Mouse (Mus musculus) splenic B cell, adult 2 months (primary cell): ENCODE data around the gene Phxr2.

Source experiments
- DNase-seq: peaks from one replicate; pipeline ENCODE4 v3.0.0-alpha.2; 2011; ENCODE audit warnings: low read depth, low spot score
- H3K27me3 ChIP-seq: 2 replicates; pipeline ENCODE4 v1.6.1; 2012; ENCODE audit warnings: mild to moderate bottlenecking, low read length, moderate library complexity, mixed read lengths; ENCODE audit not compliant: control insufficient read depth, poor library complexity, insufficient read depth, severe bottlenecking
- H3K36me3 ChIP-seq: 2 replicates; pipeline ENCODE4 v1.6.1; 2012; ENCODE audit warnings: mild to moderate bottlenecking, low read length, moderate library complexity, mixed read lengths; ENCODE audit not compliant: control insufficient read depth, poor library complexity, insufficient read depth, severe bottlenecking

The Phxr2 gene

DNA sequence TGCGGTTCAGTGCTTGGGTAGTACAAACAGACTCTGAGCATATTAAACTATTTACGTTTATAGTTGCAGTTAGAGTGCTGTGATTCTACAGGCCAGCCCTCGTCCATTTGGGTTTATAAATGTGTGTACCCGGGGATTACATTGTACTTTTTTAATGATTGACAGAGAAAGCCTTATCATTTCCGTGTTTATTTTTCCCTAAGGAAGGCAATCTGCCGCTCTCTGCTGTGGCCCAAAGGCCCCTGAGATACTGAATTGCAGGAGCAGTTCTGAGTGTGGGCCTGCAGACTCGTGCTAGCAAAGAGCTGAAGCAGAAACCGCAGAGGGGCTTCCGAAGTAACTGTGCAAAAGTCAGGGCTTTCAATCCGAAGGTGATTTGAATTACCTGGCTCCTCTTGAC is 8.2 kb downstream of the Phxr2 start:
- no peaks in the 10 kb centered on the region for H3K27me3 ChIP-seq
- DNase-seq: no peak
- no peaks in the 10 kb centered on the region; the same call in none of the 2 replicates for H3K36me3 ChIP-seq

DNA sequence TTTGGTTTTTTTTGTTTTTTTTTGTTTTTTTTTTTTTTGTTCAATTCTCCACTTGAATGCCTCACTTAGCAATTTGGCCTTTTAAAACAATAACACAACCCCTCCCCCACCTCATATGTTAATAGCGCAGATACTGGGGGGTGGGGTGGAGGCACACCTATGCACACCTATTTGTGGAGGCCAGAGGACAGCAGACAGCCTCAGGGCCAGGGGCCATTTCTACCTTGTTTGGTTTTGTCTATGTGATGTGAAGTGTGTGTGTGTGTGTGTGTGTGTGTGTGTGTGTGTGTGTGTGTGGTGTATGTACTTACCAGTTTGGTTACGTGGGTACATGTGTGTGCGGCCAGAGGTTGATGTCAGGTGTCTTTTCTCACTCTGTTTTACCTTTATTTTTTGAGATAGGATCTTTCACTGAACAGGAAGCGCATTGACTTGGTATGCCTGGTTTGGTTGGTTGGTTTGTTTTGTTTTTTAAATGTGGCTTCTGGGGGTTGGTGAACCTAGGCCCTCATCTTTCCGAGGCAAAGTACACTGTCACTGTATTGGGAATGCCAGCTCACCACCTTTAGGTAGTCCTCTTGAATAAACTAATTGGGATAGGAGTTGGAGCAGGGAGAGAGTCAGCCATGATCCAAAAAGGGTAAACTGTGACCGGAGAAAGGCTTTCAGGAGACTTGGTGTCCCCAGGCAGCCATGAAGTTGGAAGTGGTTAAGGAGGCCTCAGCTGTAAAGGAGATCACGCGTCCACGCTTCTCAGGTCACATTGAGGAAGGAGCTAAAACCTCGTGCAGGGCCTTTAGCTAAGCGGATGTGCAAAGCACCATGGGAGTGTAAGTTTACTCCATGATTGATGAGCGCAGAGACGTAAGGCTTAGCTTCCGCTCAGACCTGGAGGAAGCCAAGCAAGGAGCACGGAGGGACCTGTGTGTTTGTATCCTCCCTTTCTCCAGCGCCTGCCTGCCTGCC is 9.2 kb downstream of the Phxr2 start:
- Histone ChIP-seq H3K27me3 (no peaks in the 10 kb centered on the region), H3K36me3 (no peaks in the 10 kb centered on the region; the same call in none of the 2 replicates)
- DNase-seq: no peak

DNA sequence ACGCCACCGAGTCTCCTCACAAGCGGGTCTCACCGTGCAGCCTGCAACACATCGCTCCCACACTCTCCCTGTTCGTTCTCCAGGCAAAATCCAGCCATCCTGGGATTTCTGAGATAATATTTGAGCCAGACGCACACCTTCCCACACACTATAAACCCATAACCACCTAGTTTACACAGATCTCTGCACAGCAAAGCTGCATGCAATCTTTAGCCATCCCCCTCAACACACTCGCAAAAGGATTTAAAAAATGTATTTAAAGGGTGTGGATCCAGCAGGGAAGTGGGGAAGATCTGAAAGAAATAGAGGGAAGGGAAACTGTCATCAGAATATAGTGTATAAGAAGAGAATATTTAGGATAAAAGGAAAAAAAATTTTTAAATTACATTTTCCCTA is 9.9 kb downstream of the Phxr2 start:
- Histone ChIP-seq H3K36me3 (no peaks in the 10 kb centered on the region; the same call in none of the 2 replicates), H3K27me3 (no peaks in the 10 kb centered on the region)
- no peak for DNase-seq

DNA sequence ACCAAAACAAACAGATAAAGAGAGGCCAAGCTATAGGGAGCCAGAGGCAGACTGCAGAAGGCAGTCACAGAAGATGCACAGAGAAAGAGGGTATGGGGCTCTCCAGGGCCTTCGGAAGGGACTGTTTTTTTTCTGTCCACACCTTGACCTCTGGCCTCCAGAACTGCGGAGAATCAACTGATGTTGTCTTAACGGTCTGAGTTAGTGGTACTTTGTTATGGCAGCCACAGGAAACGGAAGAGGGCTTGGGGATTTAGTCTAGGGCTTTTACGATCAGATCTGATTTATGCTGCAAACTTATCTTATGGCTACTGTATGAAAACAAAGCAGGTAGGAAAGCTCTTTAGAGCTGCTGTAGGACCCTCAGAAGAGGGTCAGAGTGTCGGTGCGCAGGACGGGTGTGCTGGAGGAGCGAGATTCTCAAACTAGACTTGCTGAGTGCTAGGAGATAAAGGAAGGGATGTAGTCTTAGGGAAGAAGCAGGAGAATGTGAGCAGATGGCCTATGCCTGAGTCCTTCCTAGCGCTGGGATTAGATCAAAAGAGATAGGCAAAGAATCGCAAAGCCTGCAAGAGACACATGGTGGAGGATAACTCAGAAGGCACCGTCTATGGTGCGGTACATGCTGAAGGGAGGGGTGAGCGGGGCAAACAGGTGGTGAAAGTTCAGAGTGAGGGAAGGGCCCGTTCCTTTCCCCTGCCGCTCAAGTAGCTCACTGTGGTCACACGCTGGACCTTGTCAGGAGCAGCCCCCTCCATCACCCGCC is 10.5 kb downstream of the Phxr2 start:
- no peak for DNase-seq
- Histone ChIP-seq H3K27me3 (no peaks in the 10 kb centered on the region), H3K36me3 (peaks cover 1% of the 10 kb centered on the region)

DNA sequence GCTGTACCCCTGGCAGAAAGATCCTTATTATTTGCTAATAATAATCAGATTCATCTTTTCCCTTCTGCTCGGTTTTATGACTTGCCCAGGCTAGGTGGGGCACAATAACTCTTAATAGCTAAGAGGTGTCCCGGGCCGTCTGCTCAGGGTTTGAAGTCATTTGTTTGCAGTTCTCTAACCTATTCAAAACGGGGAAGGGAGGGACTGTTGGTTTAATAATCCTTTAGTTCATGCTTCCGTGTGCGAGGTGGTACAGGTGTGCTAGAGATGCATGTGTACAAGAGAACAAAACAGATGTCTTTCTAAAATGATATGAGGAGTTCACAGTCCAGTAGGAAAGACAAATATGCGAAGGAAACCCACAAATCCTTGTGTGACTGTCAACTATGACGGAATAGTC is 11.8 kb downstream of the Phxr2 start:
- peaks cover 4% of the 10 kb centered on the region for H3K36me3 ChIP-seq
- no peak for DNase-seq
- no peaks in the 10 kb centered on the region for H3K27me3 ChIP-seq

DNA sequence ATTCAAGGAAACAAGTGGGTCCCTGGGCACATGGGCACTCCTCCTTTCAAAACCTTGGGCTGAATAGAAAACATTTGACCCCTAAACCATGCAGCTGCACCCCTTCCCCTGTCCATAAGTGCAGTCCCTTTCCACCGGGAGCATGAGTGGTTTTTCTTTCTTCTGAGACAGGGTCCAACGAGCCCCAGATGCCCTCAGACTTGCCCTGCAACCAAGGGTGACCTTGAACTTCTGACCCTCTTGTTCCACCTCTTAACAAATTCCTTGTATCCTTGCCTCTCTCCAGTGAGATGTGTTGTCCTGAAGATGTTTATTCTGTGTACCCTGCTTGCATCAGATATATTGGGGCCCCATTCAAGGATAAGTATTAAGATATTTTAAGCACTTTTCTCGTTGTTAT is 12.6 kb downstream of the Phxr2 start:
- Histone ChIP-seq H3K36me3 (peaks cover 4% of the 10 kb centered on the region), H3K27me3 (no peaks in the 10 kb centered on the region)
- DNase-seq: no peak

DNA sequence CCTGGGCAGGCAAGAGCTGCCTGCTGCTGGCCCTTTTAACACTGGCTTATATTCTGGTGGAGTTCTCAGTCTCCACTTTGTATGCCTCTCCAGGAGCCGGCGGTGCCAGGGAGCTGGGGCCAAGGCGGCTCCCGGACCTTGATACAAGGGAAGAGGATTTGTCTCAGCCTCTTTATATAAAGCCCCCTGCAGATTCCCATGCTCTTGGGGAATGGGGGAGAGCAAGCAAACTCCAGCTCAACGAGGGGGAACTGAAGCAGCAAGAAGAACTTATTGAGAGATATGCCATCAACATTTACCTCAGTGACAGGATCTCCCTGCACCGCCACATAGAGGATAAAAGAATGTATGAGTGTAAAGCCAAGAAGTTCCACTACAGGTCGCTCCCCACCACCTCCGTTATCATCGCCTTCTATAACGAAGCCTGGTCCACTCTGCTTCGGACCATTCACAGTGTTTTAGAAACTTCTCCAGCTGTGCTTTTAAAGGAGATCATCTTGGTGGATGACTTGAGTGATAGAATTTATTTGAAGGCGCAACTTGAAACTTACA is 17.6 kb downstream of the Phxr2 start:
- no peak for DNase-seq

DNA sequence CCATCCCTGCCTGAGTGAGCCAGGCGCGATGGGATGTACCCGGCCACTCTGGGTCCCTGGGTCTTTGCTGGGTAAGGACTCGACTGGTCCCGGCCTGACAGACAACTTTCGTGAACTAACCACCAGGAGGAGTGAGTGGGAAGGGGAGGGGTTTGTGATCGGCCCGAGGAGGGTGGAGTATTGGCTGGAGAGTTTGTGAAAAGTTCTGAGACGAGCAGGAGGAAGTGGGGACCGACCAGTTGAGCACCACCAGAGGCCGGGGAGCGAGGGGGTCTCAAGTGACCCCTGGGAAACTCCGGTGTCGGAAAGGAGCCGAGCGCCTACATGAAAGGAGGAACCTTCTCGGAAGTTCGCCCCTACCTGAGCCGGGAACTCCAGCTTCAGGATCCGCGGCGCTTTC is 18.2 kb downstream of the Phxr2 start, which contains the start of gene Galnt4:
Galnt4 (plus strand) TSS at position 196 of the 400 bp plus-strand sequence.
- Histone ChIP-seq H3K27me3 (no peaks in the 10 kb centered on the region), H3K36me3 (0 out of 2 replicates have a peak, but pooled peaks cover 4% of the 10 kb centered on the region)
- DNase-seq: peak; percentile 90

More for the DNA sequence above, 17.6 kb downstream of the Phxr2 start:
- Histone ChIP-seq H3K36me3 (0 out of 2 replicates have a peak, but pooled peaks cover 4% of the 10 kb centered on the region), H3K27me3 (no peaks in the 10 kb centered on the region)

DNA sequence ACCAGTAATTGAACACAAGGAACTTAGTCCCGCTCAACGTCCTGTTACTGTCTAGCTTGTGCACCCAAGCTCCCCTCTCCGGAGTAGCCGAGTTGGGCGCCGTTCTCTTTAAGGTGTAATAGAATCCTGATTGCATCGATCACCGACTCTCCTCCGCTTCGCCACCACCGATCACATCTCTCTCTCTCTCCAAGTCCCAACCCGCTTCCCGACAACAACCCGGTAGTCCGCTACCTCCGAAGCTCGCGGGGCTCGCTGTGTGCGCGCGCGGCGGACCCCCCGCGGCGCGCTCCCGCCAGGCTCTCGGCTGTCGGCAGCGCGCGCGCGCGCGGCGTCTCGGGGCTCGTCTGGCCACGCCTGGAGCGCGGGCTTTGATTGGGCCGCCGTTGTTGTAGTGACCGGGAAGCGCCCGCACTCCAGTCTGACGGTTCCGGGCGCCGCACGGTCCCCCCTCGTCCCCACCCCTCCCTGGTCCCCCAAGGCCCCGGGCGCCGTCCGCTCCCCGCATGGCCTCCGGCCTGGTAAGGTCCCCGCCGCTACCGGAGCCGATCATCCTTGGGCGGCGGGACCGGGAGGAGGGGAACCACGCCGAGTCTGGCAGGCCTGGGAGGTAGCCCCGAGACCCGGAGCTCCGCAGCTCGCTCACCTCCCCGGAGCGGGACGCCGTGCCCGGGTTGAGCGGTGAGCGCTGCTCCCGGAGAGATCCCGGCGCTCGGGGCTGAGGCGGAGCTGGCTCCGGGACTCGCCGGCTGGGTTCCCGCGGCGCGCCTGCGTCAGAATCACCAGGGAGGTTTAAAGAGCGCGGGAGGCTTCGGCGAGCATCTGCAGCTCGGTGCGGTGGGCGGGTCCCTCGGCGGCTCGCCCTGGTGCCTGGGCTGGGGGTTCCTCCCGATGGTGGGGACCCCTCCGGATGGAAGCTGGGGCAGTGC is 19.2 kb downstream of the Phxr2 start, which contains the start of gene Poc1b:
Poc1b (plus strand) TSS at position 334 of the 929 bp plus-strand sequence.
- peak; percentile 78 for DNase-seq
- 0 out of 2 replicates have a peak, but pooled peaks cover 4% of the 10 kb centered on the region for H3K36me3 ChIP-seq

DNA sequence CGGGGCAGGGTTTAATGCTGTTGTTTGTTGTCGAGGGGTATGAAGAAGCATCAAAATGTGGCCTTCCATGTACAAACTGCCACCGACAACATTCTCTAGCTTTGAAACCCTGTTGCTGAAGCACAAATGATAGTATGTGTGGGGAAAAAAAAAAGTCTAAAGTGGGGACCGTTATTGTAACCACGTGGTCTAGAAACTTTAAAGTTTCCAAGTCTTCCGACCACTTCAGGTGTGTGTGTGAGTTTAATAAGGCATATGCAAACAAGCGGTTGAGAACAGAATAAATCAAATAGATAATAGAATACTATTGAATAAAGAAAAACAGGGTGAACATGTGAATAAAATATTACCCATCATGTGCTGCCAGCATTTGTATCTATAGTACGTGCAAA is 19.8 kb downstream of the Phxr2 start:
- H3K27me3 ChIP-seq: no peaks in the 10 kb centered on the region
- DNase-seq: no peak
- 0 out of 2 replicates have a peak, but pooled peaks cover 4% of the 10 kb centered on the region for H3K36me3 ChIP-seq

More for the DNA sequence above, 19.2 kb downstream of the Phxr2 start, which contains the start of gene Poc1b:
- H3K27me3 ChIP-seq: no peaks in the 10 kb centered on the region

DNA sequence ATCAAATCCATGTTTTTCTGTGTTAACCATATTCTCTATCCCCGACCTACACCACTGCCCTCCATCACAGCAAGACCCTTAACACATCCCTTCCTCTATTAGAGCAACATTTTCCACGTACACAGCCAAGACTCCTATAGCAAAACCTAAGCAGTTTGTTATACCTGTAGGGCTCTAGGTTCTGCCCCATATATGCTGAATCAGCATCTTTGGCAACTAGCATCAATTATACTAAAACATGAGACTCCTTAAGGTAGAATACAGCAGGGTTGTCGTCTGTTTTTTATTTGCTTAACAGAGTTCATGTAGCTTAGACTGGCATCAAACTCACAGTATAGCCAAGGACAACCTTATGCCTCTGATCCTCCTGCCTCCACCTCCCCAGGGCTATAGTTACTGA is 20.6 kb downstream of the Phxr2 start:
- Histone ChIP-seq H3K36me3 (0 out of 2 replicates have a peak, but pooled peaks cover 3% of the 10 kb centered on the region), H3K27me3 (no peaks in the 10 kb centered on the region)
- no peak for DNase-seq

DNA sequence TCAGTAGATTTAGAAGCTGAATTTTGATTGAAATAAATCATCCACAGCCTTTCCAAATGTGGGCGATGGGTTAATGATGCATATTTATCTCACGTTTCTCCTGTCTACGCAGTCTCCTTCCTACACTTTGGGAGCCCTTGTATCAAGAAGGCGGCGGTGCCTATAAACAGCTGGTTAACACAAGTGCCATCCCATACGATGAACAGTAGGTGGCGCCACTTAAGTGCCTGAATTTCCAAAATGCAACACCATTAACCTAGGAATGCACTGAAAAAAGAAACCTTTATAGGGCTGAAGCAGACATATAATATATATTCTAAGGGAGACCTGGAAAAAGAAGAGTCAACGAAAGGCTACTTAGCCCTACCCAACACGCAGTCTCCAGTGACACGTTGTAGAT is 28.8 kb downstream of the Phxr2 start:
- peak; percentile 78 for DNase-seq
- H3K27me3 ChIP-seq: no peaks in the 10 kb centered on the region

DNA sequence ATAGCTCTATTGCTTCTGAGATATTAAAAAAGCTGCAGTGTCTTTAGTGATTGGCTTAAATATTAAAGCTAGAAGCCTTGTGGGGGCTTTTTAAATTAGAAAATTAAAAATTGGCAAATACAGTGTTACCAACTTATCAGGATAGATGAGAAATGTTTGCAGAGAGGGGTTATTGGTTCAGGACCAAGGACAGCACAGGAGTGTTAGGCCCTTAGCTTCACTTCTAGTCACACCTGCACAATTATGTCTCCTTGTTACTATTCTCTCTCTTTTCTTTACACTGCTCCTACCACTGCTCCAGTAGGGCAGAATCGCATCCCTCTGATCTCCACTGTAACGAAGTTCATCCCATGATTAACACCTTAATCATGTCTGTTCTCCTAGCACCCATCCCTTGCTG is 31.0 kb downstream of the Phxr2 start:
- Histone ChIP-seq H3K36me3 (no peaks in the 10 kb centered on the region), H3K27me3 (no peaks in the 10 kb centered on the region)
- DNase-seq: no peak

More for the DNA sequence above, 28.8 kb downstream of the Phxr2 start:
- H3K36me3 ChIP-seq: no peaks in the 10 kb centered on the region

DNA sequence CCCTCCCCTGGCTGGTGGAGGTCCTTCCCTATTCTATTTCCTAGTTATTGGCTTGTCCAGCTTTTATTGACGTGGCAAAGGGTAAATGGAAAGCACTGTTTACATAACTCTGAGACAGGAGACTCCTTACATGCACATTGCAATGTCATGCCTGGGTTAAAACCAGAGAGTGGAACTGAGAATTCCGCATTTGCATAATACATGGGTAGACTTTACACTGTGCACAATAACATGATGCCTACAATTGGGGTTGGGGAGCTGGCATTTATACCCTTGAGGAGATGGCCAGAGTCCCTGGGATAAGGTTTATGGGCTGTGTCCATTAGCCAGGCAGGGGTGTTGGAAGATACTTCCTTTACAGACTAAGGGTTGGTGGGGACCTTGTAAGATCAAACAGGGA is 32.8 kb downstream of the Phxr2 start:
- H3K36me3 ChIP-seq: no peaks in the 10 kb centered on the region
- no peaks in the 10 kb centered on the region for H3K27me3 ChIP-seq
- DNase-seq: no peak
